Mouse (Mus musculus): ENCODE data around the gene Creb3l1. TPM values are rescaled to one million over a fixed set of nuclear protein-coding genes. Genes with fewer than 3 reads are reported as not detected.

Creb3l1 gene
- polyA plus RNA-seq, 1 experiment from 2014 or later: 2.7 TPM

DNA sequence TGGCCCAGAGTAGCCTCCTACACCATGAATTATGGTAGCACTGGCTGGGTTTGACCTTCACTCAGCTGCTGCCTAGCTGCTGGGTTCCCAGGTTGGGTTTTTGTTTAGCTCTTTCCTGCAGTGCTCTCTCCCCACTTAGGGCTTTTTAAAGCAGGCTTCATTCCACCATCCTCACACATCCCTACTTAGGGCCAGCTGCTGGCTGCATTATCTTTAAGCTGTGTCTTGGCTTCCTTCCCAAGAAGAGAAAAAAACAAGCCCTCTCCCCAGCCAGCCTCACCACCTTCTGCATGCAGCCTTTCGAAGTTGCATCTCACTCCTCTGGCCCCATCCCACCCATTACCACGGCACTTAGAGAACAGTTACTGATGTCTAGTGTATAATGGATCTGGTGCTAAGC lies 45.8 kb downstream of the Creb3l1 start:
- no peak overlapping the region for H3K27ac ChIP-seq (ENCODE audit: low read depth, low read length)
- H3K4me2 ChIP-seq (ENCODE audit: low read length): no peak overlapping the region
- H3K27me3 ChIP-seq (replicated peaks; ENCODE audit: control insufficient read depth, insufficient read depth, low read length): peaks cover 9% of the 10 kb centered on the region
- 17% methylated on average over 2 of the region's 2 CpGs for WGBS
- H3K36me3 ChIP-seq (ENCODE audit: control insufficient read depth, insufficient read depth, low read length): no peaks in the 10 kb centered on the region
- no peak overlapping the region for H3K9ac ChIP-seq (ENCODE audit: low read depth, low read length)
- H3K4me1 ChIP-seq (ENCODE audit: control insufficient read depth, insufficient read depth, low read depth, low read length): peaks cover 17% of the 10 kb centered on the region
- no peak overlapping the region for H3K4me3 ChIP-seq (ENCODE audit: low read length)
- no peak for ATAC-seq
- H3K9me3 ChIP-seq (ENCODE audit: control insufficient read depth, low read length): no peaks in the 10 kb centered on the region

DNA sequence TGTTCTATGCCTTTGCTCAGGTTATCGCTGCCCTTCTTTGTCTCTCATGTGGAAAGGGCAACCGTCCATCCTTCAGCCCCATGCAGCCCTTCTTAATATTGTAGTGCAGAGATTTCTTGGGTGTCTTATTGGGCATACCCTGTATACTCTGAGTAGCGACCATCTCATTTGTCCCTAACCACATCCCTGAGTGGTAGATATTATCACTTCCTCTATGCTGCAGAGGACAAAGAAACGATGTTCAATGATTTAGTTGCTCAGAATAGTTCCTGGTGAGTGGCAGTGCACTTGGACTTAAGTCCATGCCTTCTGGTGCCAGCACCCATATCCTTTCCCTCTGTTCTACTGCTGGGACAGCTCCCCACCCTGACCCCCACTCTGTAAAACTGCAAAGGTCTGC lies 46.3 kb downstream of the Creb3l1 start:
- no peak overlapping the region for H3K4me2 ChIP-seq (ENCODE audit: low read length)
- H3K9me3 ChIP-seq (ENCODE audit: control insufficient read depth, low read length): no peaks in the 10 kb centered on the region
- no peak overlapping the region for H3K4me3 ChIP-seq (ENCODE audit: low read length)
- H3K36me3 ChIP-seq (ENCODE audit: control insufficient read depth, insufficient read depth, low read length): no peaks in the 10 kb centered on the region
- H3K9ac ChIP-seq (ENCODE audit: low read depth, low read length): no peak overlapping the region
- H3K4me1 ChIP-seq (ENCODE audit: control insufficient read depth, insufficient read depth, low read depth, low read length): peaks cover 18% of the 10 kb centered on the region
- ATAC-seq: no peak
- WGBS: 79% methylated on average over 4 of the region's 4 CpGs
- H3K27ac ChIP-seq (ENCODE audit: low read depth, low read length): no peak overlapping the region
- peaks cover 9% of the 10 kb centered on the region for H3K27me3 ChIP-seq (replicated peaks; ENCODE audit: control insufficient read depth, insufficient read depth, low read length)

DNA sequence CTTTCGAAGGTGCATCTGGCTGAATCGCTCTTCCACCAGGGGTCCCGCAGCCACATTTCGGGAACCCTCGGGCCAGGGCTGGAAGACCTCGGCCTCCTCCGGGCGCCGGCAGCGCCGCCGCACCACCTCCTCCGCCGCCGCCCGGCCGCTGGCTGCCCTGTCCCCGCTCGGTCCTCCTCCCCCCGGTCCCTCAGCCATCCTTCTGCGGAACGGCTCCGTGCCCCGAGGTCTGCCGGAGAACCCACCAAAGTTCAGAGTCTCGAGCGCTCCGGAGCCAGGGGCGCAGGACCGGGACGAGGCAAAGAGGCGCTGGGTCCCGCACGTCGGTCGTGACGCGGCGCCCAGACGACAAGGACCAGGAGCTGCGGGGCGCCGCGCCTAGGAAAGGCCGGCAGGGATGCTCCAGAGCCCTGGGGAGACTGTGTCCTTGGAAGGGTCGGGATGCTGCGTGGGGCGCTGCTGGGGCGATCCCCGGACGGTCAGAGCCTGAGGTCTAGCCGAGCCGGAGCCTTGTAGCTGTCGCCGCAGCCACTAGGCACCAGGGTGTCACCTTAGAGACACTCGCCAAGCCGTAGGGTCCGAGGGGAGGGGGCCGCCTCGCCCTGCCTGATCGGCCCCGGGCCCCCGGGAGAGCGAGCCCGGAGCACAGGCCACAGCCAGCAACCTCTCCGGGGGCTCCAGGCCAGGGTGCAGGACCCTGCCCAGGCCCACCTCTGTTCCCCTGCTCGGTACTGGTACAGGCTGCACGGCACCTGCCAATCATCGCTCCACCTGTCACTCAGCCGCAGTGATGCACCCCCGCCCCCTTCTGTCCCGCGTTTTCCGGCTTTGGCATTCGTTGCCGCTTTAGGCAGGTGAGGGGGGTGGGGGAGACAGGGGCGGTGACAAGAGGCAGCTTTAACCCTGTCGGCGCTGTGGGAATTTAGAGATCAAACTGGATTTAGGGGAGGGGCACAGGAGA lies 48.4 kb downstream of the Creb3l1 start, which contains the start of gene Dgkz:
Dgkz (minus strand) TSS at position 284 of the 961 bp plus-strand sequence.
- H3K4me3 ChIP-seq (ENCODE audit: low read length): peak within 1 kb of the TSS; percentile 38
- peak; percentile 43 for ATAC-seq
- H3K27ac ChIP-seq (ENCODE audit: low read depth, low read length): no peak within 1 kb of the TSS
- peak within 1 kb of the TSS; percentile 55 for H3K4me2 ChIP-seq (ENCODE audit: low read length)
- WGBS: 2% methylated on average over 63 of the region's 79 CpGs
- H3K36me3 ChIP-seq (ENCODE audit: control insufficient read depth, insufficient read depth, low read length): no peaks in the 10 kb centered on the region
- H3K9ac ChIP-seq (ENCODE audit: low read depth, low read length): peak within 1 kb of the TSS; percentile 55
- peaks cover 32% of the 10 kb centered on the region for H3K4me1 ChIP-seq (ENCODE audit: control insufficient read depth, insufficient read depth, low read depth, low read length)
- peaks cover 9% of the 10 kb centered on the region for H3K27me3 ChIP-seq (replicated peaks; ENCODE audit: control insufficient read depth, insufficient read depth, low read length)
- no peaks in the 10 kb centered on the region for H3K9me3 ChIP-seq (ENCODE audit: control insufficient read depth, low read length)

DNA sequence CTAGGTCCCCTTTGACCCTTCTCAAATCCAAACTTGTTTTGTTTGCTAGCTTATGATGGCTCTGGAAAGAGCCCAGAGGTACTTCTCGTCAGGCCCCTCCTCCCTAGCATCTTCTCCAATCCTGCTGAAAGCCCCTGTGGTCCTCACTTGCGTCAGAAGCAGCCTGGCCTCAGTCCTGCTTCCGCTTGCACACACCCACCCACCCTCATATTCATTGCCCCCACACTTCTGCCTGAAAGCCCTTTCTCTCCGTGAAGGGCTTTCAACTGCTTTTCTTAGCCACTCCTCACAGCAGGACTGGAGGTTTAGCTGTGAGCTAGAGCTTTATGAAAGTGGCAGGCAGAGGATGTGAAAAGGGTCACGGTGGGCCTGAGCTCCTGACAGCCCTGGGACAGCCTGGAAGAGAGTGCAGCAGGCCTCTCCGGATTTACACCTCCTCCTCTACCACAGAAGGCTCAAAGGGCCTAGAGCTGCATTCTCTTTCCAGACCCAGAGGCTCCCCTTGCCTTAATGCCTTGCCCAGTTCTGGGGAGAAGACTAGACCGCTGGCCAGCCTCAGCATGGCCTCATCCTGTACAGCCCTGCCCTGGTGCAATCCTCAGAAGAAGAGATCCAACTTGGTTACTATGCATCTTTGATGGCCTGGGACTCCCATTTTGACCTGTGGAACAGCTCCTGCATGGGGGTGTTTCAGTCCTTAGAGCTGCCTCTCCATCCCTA lies 50.7 kb downstream of the Creb3l1 start:
- no peak for ATAC-seq
- no peak overlapping the region for H3K4me3 ChIP-seq (ENCODE audit: low read length)
- H3K36me3 ChIP-seq (ENCODE audit: control insufficient read depth, insufficient read depth, low read length): no peaks in the 10 kb centered on the region
- H3K4me2 ChIP-seq (ENCODE audit: low read length): no peak overlapping the region
- peaks cover 28% of the 10 kb centered on the region for H3K4me1 ChIP-seq (ENCODE audit: control insufficient read depth, insufficient read depth, low read depth, low read length)
- H3K27me3 ChIP-seq (replicated peaks; ENCODE audit: control insufficient read depth, insufficient read depth, low read length): peaks cover 9% of the 10 kb centered on the region
- H3K9me3 ChIP-seq (ENCODE audit: control insufficient read depth, low read length): no peaks in the 10 kb centered on the region
- no peak overlapping the region for H3K9ac ChIP-seq (ENCODE audit: low read depth, low read length)
- WGBS: 35% methylated on average over 7 of the region's 7 CpGs
- H3K27ac ChIP-seq (ENCODE audit: low read depth, low read length): no peak overlapping the region

DNA sequence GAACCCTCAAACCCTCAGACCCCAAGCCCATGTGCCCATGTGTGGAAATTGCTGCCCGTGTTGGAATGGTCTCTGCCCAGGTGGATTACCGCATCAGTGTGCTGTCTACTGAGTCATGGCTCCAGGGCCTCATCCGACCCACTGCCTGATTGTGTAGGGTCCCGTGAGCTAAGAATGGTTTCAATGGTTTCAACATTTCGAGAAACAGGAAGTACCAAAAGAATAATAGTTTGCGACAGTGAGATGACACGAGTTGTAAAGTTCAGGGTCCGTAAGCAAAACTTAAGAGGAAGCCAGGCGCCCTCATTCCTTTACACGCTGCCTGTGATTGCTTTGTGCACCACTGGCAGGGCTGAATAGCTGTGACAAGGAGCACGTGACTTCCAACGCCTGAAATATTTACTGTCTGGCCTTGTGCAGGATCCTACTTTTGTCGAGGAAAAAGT lies 52.2 kb downstream of the Creb3l1 start:
- H3K4me2 ChIP-seq (ENCODE audit: low read length): no peak overlapping the region
- no peak; the same call in 1 of the 2 replicates for ATAC-seq
- H3K4me1 ChIP-seq (ENCODE audit: control insufficient read depth, insufficient read depth, low read depth, low read length): peaks cover 24% of the 10 kb centered on the region
- no peaks in the 10 kb centered on the region for H3K36me3 ChIP-seq (ENCODE audit: control insufficient read depth, insufficient read depth, low read length)
- peaks cover 9% of the 10 kb centered on the region for H3K27me3 ChIP-seq (replicated peaks; ENCODE audit: control insufficient read depth, insufficient read depth, low read length)
- H3K9ac ChIP-seq (ENCODE audit: low read depth, low read length): no peak overlapping the region
- no peak overlapping the region for H3K4me3 ChIP-seq (ENCODE audit: low read length)
- no peak overlapping the region for H3K27ac ChIP-seq (ENCODE audit: low read depth, low read length)
- H3K9me3 ChIP-seq (ENCODE audit: control insufficient read depth, low read length): no peaks in the 10 kb centered on the region
- WGBS: 34% methylated on average over 13 of the region's 13 CpGs

DNA sequence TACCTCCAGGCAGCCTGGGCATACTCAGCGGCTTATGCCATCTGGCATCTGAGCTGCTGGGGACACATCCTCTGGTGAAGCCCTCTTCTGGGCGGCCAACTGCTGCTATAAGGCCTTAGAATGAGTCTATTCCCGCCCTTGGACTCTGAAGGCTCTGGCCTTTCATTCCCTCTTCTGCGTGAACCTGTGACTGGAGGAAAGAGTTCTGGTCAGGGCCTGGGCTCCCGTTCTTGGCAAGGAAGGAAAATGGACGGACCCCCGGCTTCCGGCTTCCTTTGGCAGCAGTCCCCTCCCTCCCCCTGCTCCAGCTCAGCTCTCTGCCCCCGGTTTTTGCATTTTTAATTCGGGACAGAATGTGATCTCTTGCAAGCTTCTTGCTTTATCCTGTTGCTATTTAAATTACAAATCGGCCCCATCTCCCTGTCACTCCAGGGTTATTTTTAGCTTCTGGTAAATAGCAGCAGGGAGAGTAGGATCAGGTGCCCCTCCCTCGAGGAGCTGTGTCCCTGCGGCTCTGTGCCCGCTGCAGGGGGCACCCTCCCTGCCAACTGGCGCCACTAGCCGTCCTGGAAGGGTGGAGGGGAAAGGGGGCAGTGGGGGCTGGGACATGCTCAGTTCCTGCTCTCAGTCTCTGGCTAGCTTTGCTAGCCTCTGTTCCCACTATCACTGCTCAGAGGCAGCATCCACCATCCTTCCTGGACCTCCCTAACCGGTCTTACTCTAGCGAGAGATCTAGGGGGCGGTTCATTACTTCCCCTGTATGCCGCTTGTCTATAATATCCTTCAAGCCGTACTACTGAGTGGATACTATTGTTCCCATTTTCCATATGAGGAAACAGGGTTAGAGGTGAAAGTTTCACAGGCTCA lies 52.8 kb downstream of the Creb3l1 start:
- Histone ChIP-seq H3K36me3 (ENCODE audit: control insufficient read depth, insufficient read depth, low read length) (no peaks in the 10 kb centered on the region), H3K27me3 (replicated peaks; ENCODE audit: control insufficient read depth, insufficient read depth, low read length) (peaks cover 9% of the 10 kb centered on the region), H3K4me2 (ENCODE audit: low read length) (0 out of 2 replicates have a peak overlapping the region, but pooled peaks have one; percentile 4), H3K4me1 (ENCODE audit: control insufficient read depth, insufficient read depth, low read depth, low read length) (peaks cover 24% of the 10 kb centered on the region), H3K9me3 (ENCODE audit: control insufficient read depth, low read length) (no peaks in the 10 kb centered on the region), H3K4me3 (ENCODE audit: low read length) (no peak overlapping the region), H3K9ac (ENCODE audit: low read depth, low read length) (no peak overlapping the region; the same call in 1 of the 2 replicates), H3K27ac (ENCODE audit: low read depth, low read length) (peak overlapping the region; percentile 75)
- 15% methylated on average over 21 of the region's 21 CpGs for WGBS
- ATAC-seq: peak; percentile 69

DNA sequence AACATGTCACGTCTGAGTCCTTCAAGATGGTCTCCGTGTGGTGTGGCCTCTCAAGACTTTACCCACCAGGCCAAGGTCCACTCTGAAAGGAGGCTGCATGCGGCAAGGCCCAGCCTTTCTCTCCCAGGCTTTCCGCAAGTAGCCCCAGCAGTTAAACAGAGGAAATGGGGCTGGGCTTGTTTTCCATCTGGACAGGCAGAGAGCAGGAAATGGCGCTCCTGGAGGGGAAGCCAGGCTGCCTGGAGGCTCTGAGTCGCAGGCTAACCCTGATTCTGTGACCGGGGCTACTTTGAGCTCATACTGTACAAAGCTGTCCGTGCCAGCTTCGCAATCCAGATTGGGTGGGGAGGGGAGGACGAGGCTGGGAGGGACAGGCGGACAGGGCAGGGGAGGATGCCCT lies 56.3 kb downstream of the Creb3l1 start:
- WGBS: 70% methylated on average over 11 of the region's 11 CpGs
- peak overlapping the region; percentile 36; the same call in 1 of the 2 replicates for H3K27ac ChIP-seq (ENCODE audit: low read depth, low read length)

DNA sequence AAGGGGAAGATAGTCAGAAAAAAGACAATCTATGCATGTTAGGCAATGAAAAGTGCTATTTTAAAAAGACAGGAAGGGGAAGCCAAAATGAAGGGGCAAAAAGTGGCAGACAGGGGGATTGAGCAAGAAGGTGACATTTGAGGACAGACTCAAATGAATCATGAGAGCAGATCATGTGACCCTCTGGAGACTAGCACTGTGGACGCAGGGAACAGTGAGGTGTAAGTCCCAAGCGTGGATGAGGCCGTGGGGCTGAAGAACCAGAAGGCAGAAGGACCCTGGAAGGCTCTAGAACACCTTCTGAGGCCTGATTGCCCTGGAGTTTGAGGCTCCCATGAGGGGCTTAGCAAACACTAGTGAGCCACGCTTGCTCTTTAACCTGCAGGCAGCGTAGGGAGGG lies 57.9 kb downstream of the Creb3l1 start:
- Histone ChIP-seq H3K4me1 (ENCODE audit: control insufficient read depth, insufficient read depth, low read depth, low read length) (peaks cover 20% of the 10 kb centered on the region), H3K27me3 (replicated peaks; ENCODE audit: control insufficient read depth, insufficient read depth, low read length) (no peaks in the 10 kb centered on the region), H3K9me3 (ENCODE audit: control insufficient read depth, low read length) (no peaks in the 10 kb centered on the region), H3K27ac (ENCODE audit: low read depth, low read length) (no peak overlapping the region), H3K4me3 (ENCODE audit: low read length) (no peak overlapping the region), H3K9ac (ENCODE audit: low read depth, low read length) (no peak overlapping the region), H3K4me2 (ENCODE audit: low read length) (no peak overlapping the region), H3K36me3 (ENCODE audit: control insufficient read depth, insufficient read depth, low read length) (no peaks in the 10 kb centered on the region)
- ATAC-seq: no peak
- 91% methylated on average over 5 of the region's 5 CpGs for WGBS

More for the DNA sequence above, 56.3 kb downstream of the Creb3l1 start:
- Histone ChIP-seq H3K9ac (ENCODE audit: low read depth, low read length) (no peak overlapping the region), H3K4me3 (ENCODE audit: low read length) (no peak overlapping the region), H3K4me1 (ENCODE audit: control insufficient read depth, insufficient read depth, low read depth, low read length) (peaks cover 15% of the 10 kb centered on the region), H3K27me3 (replicated peaks; ENCODE audit: control insufficient read depth, insufficient read depth, low read length) (no peaks in the 10 kb centered on the region), H3K36me3 (ENCODE audit: control insufficient read depth, insufficient read depth, low read length) (no peaks in the 10 kb centered on the region), H3K4me2 (ENCODE audit: low read length) (no peak overlapping the region), H3K9me3 (ENCODE audit: control insufficient read depth, low read length) (no peaks in the 10 kb centered on the region)
- no peak for ATAC-seq

All from hindbrain, embryonic 16.5 days (tissue).